Mouse (Mus musculus): ENCODE measurements around the gene Sp8. TPM values are rescaled to one million over a fixed set of nuclear protein-coding genes. Genes with fewer than 3 reads are reported as not detected.

Gene Sp8
- polyA plus RNA-seq, 1 experiment: 1.2 TPM

GRCm38 (mm10) chr12:118849203-118849861 lies 3.2 kb downstream of the Sp8 start:
- Histone ChIP-seq H3ac (ENCODE audit: control insufficient read depth, insufficient read length) (no peak overlapping the region), H3K79me2 (ENCODE audit: control insufficient read depth, insufficient read depth) (no peaks in the 10 kb centered on the region), H3K36me3 (ENCODE audit: control insufficient read depth, insufficient read depth) (no peaks in the 10 kb centered on the region), H3K4me2 (ENCODE audit: low read depth) (peak overlapping the region; percentile 24), H3K4me3 (peak overlapping the region; percentile 87), H3K27me3 (ENCODE audit: control insufficient read depth, insufficient read depth, insufficient read length) (no peaks in the 10 kb centered on the region)
- TF ChIP-seq USF1 (IDR thresholded peaks at IDR 0.05; ENCODE audit: low read depth): no peak
- no peak for TF ChIP-seq TCF12 (IDR thresholded peaks at IDR 0.05; ENCODE audit: insufficient read depth, poor library complexity, severe bottlenecking)
- TF ChIP-seq POLR2AphosphoS2 (IDR thresholded peaks at IDR 0.05; ENCODE audit: insufficient read length, low read depth): no peak
- no peak for TF ChIP-seq POLR2A (IDR thresholded peaks at IDR 0.05; ENCODE audit: insufficient read length, low read depth)
- TF ChIP-seq MYOG (IDR thresholded peaks at IDR 0.05; ENCODE audit: control insufficient read depth in 1 of 3, insufficient read depth in 1 of 3, insufficient read length in 2 of 3, low read depth in 2 of 3): peak in 1 of 3 experiments; percentile 4
- TF ChIP-seq MYOD1 (IDR thresholded peaks at IDR 0.05; ENCODE audit: control insufficient read depth in 1 of 3, insufficient read length in 2 of 3, low read depth in 2 of 3): no peak

GRCm38 (mm10) chr12:118849996-118850395 lies 3.9 kb downstream of the Sp8 start:
- Histone ChIP-seq H3K79me2 (ENCODE audit: control insufficient read depth, insufficient read depth) (no peaks in the 10 kb centered on the region), H3K27me3 (ENCODE audit: control insufficient read depth, insufficient read depth, insufficient read length) (no peaks in the 10 kb centered on the region), H3ac (ENCODE audit: control insufficient read depth, insufficient read length) (no peak overlapping the region), H3K4me3 (no peak overlapping the region), H3K4me2 (ENCODE audit: low read depth) (no peak overlapping the region), H3K36me3 (ENCODE audit: control insufficient read depth, insufficient read depth) (no peaks in the 10 kb centered on the region)
- TF ChIP-seq MYOG (IDR thresholded peaks at IDR 0.05; ENCODE audit: control insufficient read depth in 1 of 3, insufficient read depth in 1 of 3, insufficient read length in 2 of 3, low read depth in 2 of 3): no peak
- TF ChIP-seq POLR2AphosphoS2 (IDR thresholded peaks at IDR 0.05; ENCODE audit: insufficient read length, low read depth): no peak
- no peak for TF ChIP-seq POLR2A (IDR thresholded peaks at IDR 0.05; ENCODE audit: insufficient read length, low read depth)
- no peak for TF ChIP-seq REST (IDR thresholded peaks at IDR 0.05; ENCODE audit: insufficient read depth, insufficient read length)
- TF ChIP-seq MYOD1 (IDR thresholded peaks at IDR 0.05; ENCODE audit: control insufficient read depth in 1 of 3, insufficient read length in 2 of 3, low read depth in 2 of 3): no peak
- TF ChIP-seq SRF (IDR thresholded peaks at IDR 0.05; ENCODE audit: control insufficient read depth, insufficient read length, low read depth): no peak
- TF ChIP-seq E2F4 (IDR thresholded peaks at IDR 0.05; ENCODE audit: insufficient read depth): no peak
- no peak for TF ChIP-seq TCF3 (IDR thresholded peaks at IDR 0.05; ENCODE audit: insufficient read length, low read depth)
- no peak for TF ChIP-seq TCF12 (IDR thresholded peaks at IDR 0.05; ENCODE audit: insufficient read depth, poor library complexity, severe bottlenecking)
- no peak for TF ChIP-seq USF1 (IDR thresholded peaks at IDR 0.05; ENCODE audit: low read depth)

GRCm38 (mm10) chr12:118850851-118851410 lies 4.8 kb downstream of the Sp8 start:
- Histone ChIP-seq H3K36me3 (ENCODE audit: control insufficient read depth, insufficient read depth) (no peaks in the 10 kb centered on the region), H3K27me3 (ENCODE audit: control insufficient read depth, insufficient read depth, insufficient read length) (no peaks in the 10 kb centered on the region), H3ac (ENCODE audit: control insufficient read depth, insufficient read length) (no peak overlapping the region), H3K4me2 (ENCODE audit: low read depth) (no peak overlapping the region), H3K79me2 (ENCODE audit: control insufficient read depth, insufficient read depth) (no peaks in the 10 kb centered on the region), H3K4me3 (no peak overlapping the region)
- TF ChIP-seq CEBPB (IDR thresholded peaks at IDR 0.05; ENCODE audit: insufficient read depth, poor library complexity, severe bottlenecking): no peak
- TF ChIP-seq POLR2AphosphoS2 (IDR thresholded peaks at IDR 0.05; ENCODE audit: insufficient read length, low read depth): no peak
- TF ChIP-seq MYOD1 (IDR thresholded peaks at IDR 0.05; ENCODE audit: control insufficient read depth in 1 of 3, insufficient read length in 2 of 3, low read depth in 2 of 3): no peak
- no peak for TF ChIP-seq E2F4 (IDR thresholded peaks at IDR 0.05; ENCODE audit: insufficient read depth)
- TF ChIP-seq TCF12 (IDR thresholded peaks at IDR 0.05; ENCODE audit: insufficient read depth, poor library complexity, severe bottlenecking): no peak
- no peak for TF ChIP-seq USF1 (IDR thresholded peaks at IDR 0.05; ENCODE audit: low read depth)
- no peak for TF ChIP-seq POLR2A (IDR thresholded peaks at IDR 0.05; ENCODE audit: insufficient read length, low read depth)
- no peak for TF ChIP-seq SRF (IDR thresholded peaks at IDR 0.05; ENCODE audit: control insufficient read depth, insufficient read length, low read depth)
- no peak for TF ChIP-seq MYOG (IDR thresholded peaks at IDR 0.05; ENCODE audit: control insufficient read depth in 1 of 3, insufficient read depth in 1 of 3, insufficient read length in 2 of 3, low read depth in 2 of 3)
- TF ChIP-seq TCF3 (IDR thresholded peaks at IDR 0.05; ENCODE audit: insufficient read length, low read depth): no peak
- TF ChIP-seq MAX (IDR thresholded peaks at IDR 0.05; ENCODE audit: low read depth): no peak
- no peak for TF ChIP-seq REST (IDR thresholded peaks at IDR 0.05; ENCODE audit: insufficient read depth, insufficient read length)

- Histone ChIP-seq H3K36me3 (ENCODE audit: control insufficient read depth, insufficient read depth) (no peaks in the 10 kb centered on the region), H3ac (ENCODE audit: control insufficient read depth, insufficient read length) (no peak overlapping the region), H3K4me2 (ENCODE audit: low read depth) (no peak overlapping the region), H3K27me3 (ENCODE audit: control insufficient read depth, insufficient read depth, insufficient read length) (no peaks in the 10 kb centered on the region), H3K4me3 (no peak overlapping the region), H3K79me2 (ENCODE audit: control insufficient read depth, insufficient read depth) (no peaks in the 10 kb centered on the region)
- TF ChIP-seq E2F4 (IDR thresholded peaks at IDR 0.05; ENCODE audit: insufficient read depth): no peak
Measured at GRCm38 (mm10) chr12:118853331-118853730, 7.2 kb downstream of the Sp8 start.

GRCm38 (mm10) chr12:118854401-118854800 lies 8.3 kb downstream of the Sp8 start:
- Histone ChIP-seq H3K4me3 (no peak overlapping the region), H3K27me3 (ENCODE audit: control insufficient read depth, insufficient read depth, insufficient read length) (no peaks in the 10 kb centered on the region), H3K4me2 (ENCODE audit: low read depth) (peak overlapping the region; percentile 70), H3K79me2 (ENCODE audit: control insufficient read depth, insufficient read depth) (no peaks in the 10 kb centered on the region), H3K36me3 (ENCODE audit: control insufficient read depth, insufficient read depth) (no peaks in the 10 kb centered on the region), H3ac (ENCODE audit: control insufficient read depth, insufficient read length) (no peak overlapping the region)
- no peak for TF ChIP-seq SRF (IDR thresholded peaks at IDR 0.05; ENCODE audit: control insufficient read depth, insufficient read length, low read depth)
- TF ChIP-seq POLR2A (IDR thresholded peaks at IDR 0.05; ENCODE audit: insufficient read length, low read depth): no peak
- no peak for TF ChIP-seq TCF12 (IDR thresholded peaks at IDR 0.05; ENCODE audit: insufficient read depth, poor library complexity, severe bottlenecking)
- TF ChIP-seq REST (IDR thresholded peaks at IDR 0.05; ENCODE audit: insufficient read depth, insufficient read length): no peak
- no peak for TF ChIP-seq MAX (IDR thresholded peaks at IDR 0.05; ENCODE audit: low read depth)
- TF ChIP-seq POLR2AphosphoS2 (IDR thresholded peaks at IDR 0.05; ENCODE audit: insufficient read length, low read depth): no peak
- no peak for TF ChIP-seq CEBPB (IDR thresholded peaks at IDR 0.05; ENCODE audit: insufficient read depth, poor library complexity, severe bottlenecking)
- no peak for TF ChIP-seq MYOD1 (IDR thresholded peaks at IDR 0.05; ENCODE audit: control insufficient read depth in 1 of 3, insufficient read length in 2 of 3, low read depth in 2 of 3)
- no peak for TF ChIP-seq E2F4 (IDR thresholded peaks at IDR 0.05; ENCODE audit: insufficient read depth)
